Mouse (Mus musculus): ENCODE results near the gene Lbhd2. TPM values are rescaled to one million over a fixed set of nuclear protein-coding genes. Genes with fewer than 3 reads are reported as not detected.

The Lbhd2 gene
- total RNA-seq, 2 experiments from 2014 or later: not detected

GRCm38 (mm10) chr12:111401454-111402184, 5.0 kb upstream of the Lbhd2 start:
- peak; percentile 75 for ATAC-seq (ENCODE audit: poor library complexity, severe bottlenecking)

- no peak for ATAC-seq (ENCODE audit: poor library complexity, severe bottlenecking)
Observed at GRCm38 (mm10) chr12:111404880-111405279, 1.7 kb upstream of the Lbhd2 start.

- no peak for ATAC-seq (ENCODE audit: poor library complexity, severe bottlenecking)
Observed at GRCm38 (mm10) chr12:111409583-111409982, 3.0 kb downstream of the Lbhd2 start.

- ATAC-seq (ENCODE audit: poor library complexity, severe bottlenecking): no peak
Observed at GRCm38 (mm10) chr12:111411631-111412355, 5.2 kb downstream of the Lbhd2 start.

GRCm38 (mm10) chr12:111412581-111413284, 6.1 kb downstream of the Lbhd2 start:
- ATAC-seq (ENCODE audit: poor library complexity, severe bottlenecking): no peak

GRCm38 (mm10) chr12:111413300-111413699, 6.7 kb downstream of the Lbhd2 start:
- ATAC-seq (ENCODE audit: poor library complexity, severe bottlenecking): peak; percentile 94

- ATAC-seq (ENCODE audit: poor library complexity, severe bottlenecking): peak; percentile 43
Observed at GRCm38 (mm10) chr12:111416921-111417779, 10.5 kb downstream of the Lbhd2 start, which contains the start of gene Exoc3l4. Exoc3l4 (plus strand) TSS chr12:111417017.

GRCm38 (mm10) chr12:111419918-111420317, 13.3 kb downstream of the Lbhd2 start:
- ATAC-seq (ENCODE audit: poor library complexity, severe bottlenecking): no peak

- ATAC-seq (ENCODE audit: poor library complexity, severe bottlenecking): no peak
Observed at GRCm38 (mm10) chr12:111420946-111421709, 14.5 kb downstream of the Lbhd2 start.

- ATAC-seq (ENCODE audit: poor library complexity, severe bottlenecking): no peak
Observed at GRCm38 (mm10) chr12:111422852-111423251, 16.2 kb downstream of the Lbhd2 start.

GRCm38 (mm10) chr12:111423570-111424129, 17.0 kb downstream of the Lbhd2 start:
- ATAC-seq (ENCODE audit: poor library complexity, severe bottlenecking): no peak

- no peak for ATAC-seq (ENCODE audit: poor library complexity, severe bottlenecking)
Observed at GRCm38 (mm10) chr12:111424547-111424946, 17.9 kb downstream of the Lbhd2 start.

- peak; percentile 62 for ATAC-seq (ENCODE audit: poor library complexity, severe bottlenecking)
Observed at GRCm38 (mm10) chr12:111425258-111425657, 18.6 kb downstream of the Lbhd2 start.

GRCm38 (mm10) chr12:111425789-111426460, 19.3 kb downstream of the Lbhd2 start:
- ATAC-seq (ENCODE audit: poor library complexity, severe bottlenecking): peak; percentile 73

GRCm38 (mm10) chr12:111427438-111428113, 21.0 kb downstream of the Lbhd2 start:
- ATAC-seq (ENCODE audit: poor library complexity, severe bottlenecking): no peak

GRCm38 (mm10) chr12:111428364-111428763, 21.8 kb downstream of the Lbhd2 start:
- no peak for ATAC-seq (ENCODE audit: poor library complexity, severe bottlenecking)

- ATAC-seq (ENCODE audit: poor library complexity, severe bottlenecking): peak; percentile 34; the same call in 1 of the 2 replicates
Observed at GRCm38 (mm10) chr12:111428961-111429911, 22.6 kb downstream of the Lbhd2 start.

All from megakaryocyte, adult 5-6 weeks (primary cell).